Mouse (Mus musculus): Measurements from ENCODE around the gene Pdcd1lg2. TPM values are rescaled to one million over a fixed set of nuclear protein-coding genes. Genes with fewer than 3 reads are reported as not detected.
"Not testable (repeated sequence)": the region's sequence is repeated elsewhere in the genome, so short reads cannot be mapped to it uniquely, and the experiment has no call there.

Gene Pdcd1lg2
- polyA plus RNA-seq, 1 experiment from 2014 or later = not detected

DNA sequence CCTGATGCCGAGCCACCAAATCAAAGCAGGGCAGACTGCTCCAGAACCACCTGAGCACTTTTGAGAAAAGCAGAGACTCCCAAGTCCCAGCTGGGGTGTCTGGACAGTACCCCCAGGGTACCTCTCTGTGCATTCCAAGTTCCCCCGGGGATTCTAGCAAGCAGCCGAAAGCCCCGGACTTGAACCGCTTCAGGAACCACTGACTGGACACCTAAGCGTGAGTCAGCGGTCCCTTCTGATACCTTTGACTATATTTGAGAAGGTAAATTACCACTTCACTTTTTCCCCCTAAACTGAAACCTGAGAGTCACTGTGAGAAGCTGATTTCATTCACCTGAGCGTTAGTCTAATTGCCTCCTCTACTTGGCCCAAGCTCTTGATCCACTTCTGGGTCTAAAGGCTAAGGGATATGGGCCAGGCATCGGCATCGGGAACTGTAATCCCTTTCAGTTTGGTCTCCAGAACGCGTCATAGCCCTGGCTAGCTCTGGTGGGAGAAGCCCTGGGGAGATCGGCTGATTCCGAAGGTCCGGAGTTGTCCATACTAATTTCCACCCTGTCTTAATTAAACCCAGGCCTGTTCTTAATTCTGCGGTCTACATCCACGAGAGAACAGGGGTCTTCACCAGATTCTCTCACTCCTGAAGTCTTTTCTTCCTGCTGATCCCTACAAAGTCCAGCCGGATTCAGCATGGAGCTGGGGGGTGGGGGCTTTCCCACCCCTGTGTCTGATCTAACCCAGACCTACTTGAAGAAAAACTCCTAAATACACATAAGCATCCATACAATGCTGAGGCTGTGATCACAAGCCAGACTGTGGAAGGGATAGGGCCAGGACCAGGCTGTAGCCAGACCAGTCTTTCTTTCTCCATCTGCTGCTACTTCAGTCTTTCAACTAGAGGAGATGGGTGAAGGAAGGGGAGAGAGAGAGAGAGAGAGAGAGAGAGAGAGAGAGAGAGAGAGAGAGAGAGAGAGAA, 4.4 kb upstream of the Pdcd1lg2 start:
- no peaks in the 10 kb centered on the region for H3K9me3 ChIP-seq (ENCODE audit: control insufficient read depth, low read length)
- H3K27ac ChIP-seq (replicated peaks; ENCODE audit: low read depth, low read length) = no peak overlapping the region
- H3K4me3 ChIP-seq (ENCODE audit: low read depth, low read length) = no peak overlapping the region
- DNase-seq (ENCODE audit: low spot score) = peak; percentile 34
- 49% methylated on average over 18 of the region's 18 CpGs for WGBS
- H3K9ac ChIP-seq (ENCODE audit: low read length) = no peak overlapping the region
- H3K4me2 ChIP-seq (ENCODE audit: low read depth, severe bottlenecking) = no peak overlapping the region
- no peaks in the 10 kb centered on the region for H3K27me3 ChIP-seq (ENCODE audit: control insufficient read depth, insufficient read depth, low read length)
- no peaks in the 10 kb centered on the region for H3K36me3 ChIP-seq (ENCODE audit: control insufficient read depth, insufficient read depth, low read length)
- peaks cover 14% of the 10 kb centered on the region; the same call in 1 of the 2 replicates for H3K4me1 ChIP-seq (ENCODE audit: control insufficient read depth, insufficient read depth, low read length)
- ATAC-seq (ENCODE audit: insufficient number of reproducible peaks, low FRiP score, low TSS enrichment, low read depth) = no peak

DNA sequence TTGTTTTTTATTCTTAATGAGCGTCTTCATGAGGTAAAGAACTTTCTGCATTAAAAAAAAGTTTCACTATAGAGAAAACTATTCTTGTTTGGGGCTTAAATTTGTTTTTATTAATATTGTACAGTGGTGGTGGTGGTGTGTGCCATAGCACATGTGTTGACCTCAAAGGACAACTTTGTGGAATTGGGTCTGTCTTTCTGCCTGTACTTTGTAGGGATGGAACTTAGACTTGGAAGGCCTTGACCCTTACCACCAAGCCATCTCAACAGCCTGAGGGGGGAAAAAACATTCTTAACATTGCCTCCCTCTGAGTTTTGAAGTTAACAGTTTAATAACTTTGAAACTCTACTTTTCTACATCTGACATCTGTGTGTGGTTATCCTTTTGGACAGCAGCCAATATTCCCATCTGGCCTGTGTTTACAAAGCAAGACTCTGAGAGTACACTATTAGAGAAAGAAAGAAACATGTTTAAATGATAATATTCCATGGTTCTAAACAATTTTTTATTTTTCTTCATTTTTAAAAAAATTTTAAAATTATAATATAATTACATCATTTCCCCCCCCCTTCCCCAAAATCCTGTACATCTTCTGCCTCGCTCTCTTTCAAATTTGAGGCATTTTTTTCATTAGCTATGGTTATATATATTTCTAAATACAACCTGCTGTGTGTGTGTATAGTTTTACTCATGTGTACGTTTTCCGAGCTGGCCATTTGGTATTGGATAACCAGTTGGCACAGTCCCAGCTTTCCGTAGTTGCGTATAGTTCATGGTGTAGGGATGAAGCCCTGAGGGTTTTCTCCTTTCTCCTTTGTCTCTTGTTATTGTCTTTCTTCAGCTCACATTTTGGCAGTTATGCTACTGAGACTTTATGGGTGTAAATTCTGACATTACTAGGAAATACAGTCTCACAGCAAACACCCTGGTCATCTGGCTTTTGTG, 2.0 kb downstream of the Pdcd1lg2 start:
- ATAC-seq (ENCODE audit: insufficient number of reproducible peaks, low FRiP score, low TSS enrichment, low read depth) = no peak
- H3K27ac ChIP-seq (replicated peaks; ENCODE audit: low read depth, low read length) = 0 out of 2 replicates have a peak overlapping the region, but pooled peaks have one; percentile 3

DNA sequence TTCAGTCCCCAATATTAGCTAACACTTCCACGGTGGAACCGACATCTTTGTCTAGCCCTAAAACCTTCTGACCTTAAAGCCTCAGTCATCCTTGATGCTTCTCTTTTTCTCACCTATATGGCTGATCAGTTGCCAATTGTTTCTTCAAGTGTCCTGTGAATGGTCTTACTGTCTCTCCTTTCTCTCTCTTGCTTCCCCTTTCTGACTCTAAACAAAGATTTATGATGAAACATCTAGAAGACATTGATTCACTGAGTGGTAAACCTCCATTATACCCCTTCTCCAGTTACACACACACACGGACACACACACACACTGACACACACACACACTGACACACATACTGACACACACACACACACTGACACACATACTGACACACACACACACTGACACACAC, 3.8 kb downstream of the Pdcd1lg2 start:
- no peaks in the 10 kb centered on the region for H3K36me3 ChIP-seq (ENCODE audit: control insufficient read depth, insufficient read depth, low read length)
- H3K27me3 ChIP-seq (ENCODE audit: control insufficient read depth, insufficient read depth, low read length) = no peaks in the 10 kb centered on the region
- no peak overlapping the region for H3K27ac ChIP-seq (replicated peaks; ENCODE audit: low read depth, low read length)
- H3K4me1 ChIP-seq (ENCODE audit: control insufficient read depth, insufficient read depth, low read length) = no peaks in the 10 kb centered on the region
- no peak overlapping the region for H3K9ac ChIP-seq (ENCODE audit: low read length)
- WGBS = 83% methylated on average over 3 of the region's 3 CpGs
- no peak overlapping the region for H3K4me3 ChIP-seq (ENCODE audit: low read depth, low read length)
- no peaks in the 10 kb centered on the region for H3K9me3 ChIP-seq (ENCODE audit: control insufficient read depth, low read length)
- H3K4me2 ChIP-seq (ENCODE audit: low read depth, severe bottlenecking) = no peak overlapping the region
- DNase-seq (ENCODE audit: low spot score) = no peak
- ATAC-seq (ENCODE audit: insufficient number of reproducible peaks, low FRiP score, low TSS enrichment, low read depth) = no peak

More for the DNA sequence above, 2.0 kb downstream of the Pdcd1lg2 start:
- WGBS = 75% methylated on average over 6 of the region's 6 CpGs
- Histone ChIP-seq H3K27me3 (ENCODE audit: control insufficient read depth, insufficient read depth, low read length) (no peaks in the 10 kb centered on the region), H3K4me2 (ENCODE audit: low read depth, severe bottlenecking) (no peak overlapping the region), H3K9ac (ENCODE audit: low read length) (no peak overlapping the region), H3K4me1 (ENCODE audit: control insufficient read depth, insufficient read depth, low read length) (no peaks in the 10 kb centered on the region), H3K4me3 (ENCODE audit: low read depth, low read length) (no peak overlapping the region), H3K36me3 (ENCODE audit: control insufficient read depth, insufficient read depth, low read length) (no peaks in the 10 kb centered on the region), H3K9me3 (ENCODE audit: control insufficient read depth, low read length) (no peaks in the 10 kb centered on the region)
- DNase-seq (ENCODE audit: low spot score) = peak; percentile 69

DNA sequence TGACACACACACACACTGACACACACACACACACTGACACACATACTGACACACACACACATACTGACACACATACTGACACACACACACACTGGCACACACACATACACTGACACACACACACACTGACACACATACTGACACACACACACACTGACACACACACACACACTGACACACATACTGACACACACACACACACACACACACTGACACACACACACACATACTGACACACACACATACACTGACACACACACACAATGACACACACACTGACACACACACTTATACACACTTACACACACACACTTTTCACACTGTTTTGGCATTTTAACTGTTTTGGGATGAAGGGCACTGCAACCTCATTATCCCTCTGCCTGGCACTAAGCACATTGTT, 4.2 kb downstream of the Pdcd1lg2 start:
- H3K9me3 ChIP-seq (ENCODE audit: control insufficient read depth, low read length); H3K4me3 ChIP-seq (ENCODE audit: low read depth, low read length); ATAC-seq (ENCODE audit: insufficient number of reproducible peaks, low FRiP score, low TSS enrichment, low read depth); H3K4me2 ChIP-seq (ENCODE audit: low read depth, severe bottlenecking); DNase-seq (ENCODE audit: low spot score); H3K36me3 ChIP-seq (ENCODE audit: control insufficient read depth, insufficient read depth, low read length); H3K9ac ChIP-seq (ENCODE audit: low read length); H3K27me3 ChIP-seq (ENCODE audit: control insufficient read depth, insufficient read depth, low read length); H3K27ac ChIP-seq (replicated peaks; ENCODE audit: low read depth, low read length); H3K4me1 ChIP-seq (ENCODE audit: control insufficient read depth, insufficient read depth, low read length): not testable (repeated sequence)

DNA sequence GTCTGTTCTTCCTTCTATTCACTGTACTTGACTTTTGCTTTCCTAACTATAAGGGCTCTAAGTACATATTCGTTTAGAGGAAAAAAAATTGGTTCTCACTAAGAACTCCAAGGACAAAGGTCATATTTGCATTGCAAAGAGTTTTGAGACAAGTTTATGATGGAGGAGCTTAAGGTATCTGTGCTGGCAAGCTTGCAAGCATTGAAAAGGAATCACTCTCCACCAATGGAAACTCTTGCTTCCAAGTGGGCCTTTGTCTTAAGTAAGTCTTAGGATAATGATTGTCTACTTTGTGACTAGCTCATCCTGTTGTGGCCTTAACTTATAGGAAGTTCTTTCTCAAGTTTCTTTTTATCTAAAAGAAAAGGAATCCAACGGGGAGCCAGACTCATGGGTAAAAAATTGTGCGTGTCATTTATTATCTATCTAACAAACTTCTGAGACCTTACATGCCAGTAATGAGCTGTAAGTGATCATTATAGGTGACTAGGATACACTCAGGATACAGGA, 5.7 kb downstream of the Pdcd1lg2 start:
- Histone ChIP-seq H3K4me1 (ENCODE audit: control insufficient read depth, insufficient read depth, low read length) (no peaks in the 10 kb centered on the region), H3K27ac (replicated peaks; ENCODE audit: low read depth, low read length) (no peak overlapping the region), H3K36me3 (ENCODE audit: control insufficient read depth, insufficient read depth, low read length) (no peaks in the 10 kb centered on the region), H3K9me3 (ENCODE audit: control insufficient read depth, low read length) (no peaks in the 10 kb centered on the region), H3K4me3 (ENCODE audit: low read depth, low read length) (no peak overlapping the region), H3K9ac (ENCODE audit: low read length) (no peak overlapping the region), H3K4me2 (ENCODE audit: low read depth, severe bottlenecking) (no peak overlapping the region), H3K27me3 (ENCODE audit: control insufficient read depth, insufficient read depth, low read length) (no peaks in the 10 kb centered on the region)
- 76% methylated on average over 3 of the region's 3 CpGs for WGBS
- DNase-seq (ENCODE audit: low spot score) (no peak), ATAC-seq (ENCODE audit: insufficient number of reproducible peaks, low FRiP score, low TSS enrichment, low read depth) (no peak)

- no peaks in the 10 kb centered on the region for H3K4me1 ChIP-seq (ENCODE audit: control insufficient read depth, insufficient read depth, low read length)
- H3K4me2 ChIP-seq (ENCODE audit: low read depth, severe bottlenecking) = no peak overlapping the region
- ATAC-seq (ENCODE audit: insufficient number of reproducible peaks, low FRiP score, low TSS enrichment, low read depth) (no peak), DNase-seq (ENCODE audit: low spot score) (no peak)
- no peak overlapping the region for H3K9ac ChIP-seq (ENCODE audit: low read length)
- no peak overlapping the region for H3K4me3 ChIP-seq (ENCODE audit: low read depth, low read length)
- H3K27ac ChIP-seq (replicated peaks; ENCODE audit: low read depth, low read length) = no peak overlapping the region
- H3K27me3 ChIP-seq (ENCODE audit: control insufficient read depth, insufficient read depth, low read length) = no peaks in the 10 kb centered on the region
- 86% methylated on average over 2 of the region's 2 CpGs for WGBS
- no peaks in the 10 kb centered on the region for H3K36me3 ChIP-seq (ENCODE audit: control insufficient read depth, insufficient read depth, low read length)
- no peaks in the 10 kb centered on the region for H3K9me3 ChIP-seq (ENCODE audit: control insufficient read depth, low read length)
Measured at GRCm38 (mm10) chr19:29417188-29417587, 6.5 kb downstream of the Pdcd1lg2 start.

GRCm38 (mm10) chr19:29417894-29418293, 7.2 kb downstream of the Pdcd1lg2 start:
- Histone ChIP-seq H3K4me1 (ENCODE audit: control insufficient read depth, insufficient read depth, low read length) (no peaks in the 10 kb centered on the region), H3K36me3 (ENCODE audit: control insufficient read depth, insufficient read depth, low read length) (no peaks in the 10 kb centered on the region), H3K27me3 (ENCODE audit: control insufficient read depth, insufficient read depth, low read length) (no peaks in the 10 kb centered on the region), H3K4me2 (ENCODE audit: low read depth, severe bottlenecking) (no peak overlapping the region), H3K4me3 (ENCODE audit: low read depth, low read length) (no peak overlapping the region), H3K9me3 (ENCODE audit: control insufficient read depth, low read length) (no peaks in the 10 kb centered on the region), H3K9ac (ENCODE audit: low read length) (no peak overlapping the region), H3K27ac (replicated peaks; ENCODE audit: low read depth, low read length) (no peak overlapping the region)
- no peak for DNase-seq (ENCODE audit: low spot score)
- WGBS = 80% methylated on average over 2 of the region's 2 CpGs
- ATAC-seq (ENCODE audit: insufficient number of reproducible peaks, low FRiP score, low TSS enrichment, low read depth) = no peak

- 55% methylated on average over 9 of the region's 9 CpGs for WGBS
- no peak overlapping the region for H3K27ac ChIP-seq (replicated peaks; ENCODE audit: low read depth, low read length)
- no peak for DNase-seq (ENCODE audit: low spot score)
Measured at GRCm38 (mm10) chr19:29418661-29419115, 8.0 kb downstream of the Pdcd1lg2 start.

More at GRCm38 (mm10) chr19:29418661-29419115, 8.0 kb downstream of the Pdcd1lg2 start:
- no peaks in the 10 kb centered on the region for H3K27me3 ChIP-seq (ENCODE audit: control insufficient read depth, insufficient read depth, low read length)
- no peaks in the 10 kb centered on the region for H3K4me1 ChIP-seq (ENCODE audit: control insufficient read depth, insufficient read depth, low read length)
- H3K9ac ChIP-seq (ENCODE audit: low read length) = no peak overlapping the region
- no peaks in the 10 kb centered on the region for H3K36me3 ChIP-seq (ENCODE audit: control insufficient read depth, insufficient read depth, low read length)
- H3K4me3 ChIP-seq (ENCODE audit: low read depth, low read length) = no peak overlapping the region
- no peaks in the 10 kb centered on the region for H3K9me3 ChIP-seq (ENCODE audit: control insufficient read depth, low read length)
- ATAC-seq (ENCODE audit: insufficient number of reproducible peaks, low FRiP score, low TSS enrichment, low read depth) = no peak
- no peak overlapping the region for H3K4me2 ChIP-seq (ENCODE audit: low read depth, severe bottlenecking)
